Mouse (Mus musculus): Measurements from ENCODE around the gene Actn1.

GRCm38 (mm10) chr12:80271806-80272205 is 11.6 kb upstream of the Actn1 start:
- TF ChIP-seq EP300 (IDR thresholded peaks at IDR 0.05; ENCODE audit: low read depth) (no peak), CTCF (IDR thresholded peaks at IDR 0.05; ENCODE audit: low read depth) (no peak)

Data from heart, postnatal 0 days (tissue).